In the genomic region with DNA sequence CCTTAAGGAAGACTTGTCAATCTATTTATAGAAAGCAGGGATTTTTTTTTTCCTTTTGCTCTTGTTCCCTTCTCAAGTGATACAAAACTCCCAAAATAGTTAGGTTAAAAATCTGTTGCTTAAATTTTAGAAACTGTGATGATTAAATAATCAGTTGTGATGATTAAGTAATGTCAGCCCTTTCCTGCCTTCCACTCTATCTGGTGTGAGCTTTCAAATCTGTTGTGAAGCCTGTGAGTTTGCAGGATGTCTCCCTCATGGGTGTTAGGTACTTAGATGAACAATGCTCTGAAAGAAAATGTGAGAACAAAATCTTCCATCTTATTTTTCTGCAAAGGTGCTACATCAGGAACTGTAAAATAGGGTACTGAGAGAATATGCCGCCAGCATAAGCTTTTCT, we compare ENCODE assay signal across 17 mouse cellular contexts.
"Had no signal": no experiment of that assay in that cellular context is flagged by ENCODE, and none has a peak within 500 bp of the region (broad histone marks: within the 10 kb centered on the region; RNA-seq: fewer than 3 reads in every experiment).

No protein-coding gene starts in this region.

- H3K36me3 ChIP-seq: intestine, embryonic 15.5 days; liver, embryonic 13.5 days; midbrain, embryonic 12.5 days; midbrain, embryonic 15.5 days; neural tube, embryonic 12.5 days; neural tube, embryonic 15.5 days had no signal

- H3K4me2 ChIP-seq: intestine, embryonic 15.5 days; liver, embryonic 13.5 days; midbrain, embryonic 12.5 days; midbrain, embryonic 15.5 days; neural tube, embryonic 12.5 days; neural tube, embryonic 15.5 days had no signal

- H3K27me3 ChIP-seq: intestine, embryonic 15.5 days; liver, embryonic 13.5 days; midbrain, embryonic 12.5 days; midbrain, embryonic 15.5 days; neural tube, embryonic 12.5 days; neural tube, embryonic 15.5 days had no signal

- H3K4me3 ChIP-seq: intestine, embryonic 15.5 days; layer of hippocampus, adult 2 months; liver, embryonic 13.5 days; midbrain, embryonic 12.5 days; midbrain, embryonic 15.5 days; neural tube, embryonic 12.5 days; neural tube, embryonic 15.5 days had no signal

- H3K27ac ChIP-seq: intestine, embryonic 15.5 days; layer of hippocampus, adult 2 months; liver, embryonic 13.5 days; midbrain, embryonic 12.5 days; midbrain, embryonic 15.5 days; neural tube, embryonic 12.5 days; neural tube, embryonic 15.5 days had no signal

- H3K9me3 ChIP-seq: intestine, embryonic 15.5 days; liver, embryonic 13.5 days; midbrain, embryonic 12.5 days; midbrain, embryonic 15.5 days; neural tube, embryonic 12.5 days; neural tube, embryonic 15.5 days had no signal

- H3K4me1 ChIP-seq: intestine, embryonic 15.5 days; liver, embryonic 13.5 days; midbrain, embryonic 12.5 days; midbrain, embryonic 15.5 days; neural tube, embryonic 12.5 days; neural tube, embryonic 15.5 days had no signal

- DNase-seq: kidney, adult 18-20 months; kidney, adult 9 months; kidney, postnatal 14 days; layer of hippocampus, adult 9-11 months; liver, embryonic 13.5 days; lung, adult 2 months; lung, postnatal 14 days; lung, postnatal 4 days; thymus, adult 2 months; thymus, postnatal 14 days; thymus, postnatal 4 days had no signal

- H3K9ac ChIP-seq: intestine, embryonic 15.5 days; liver, embryonic 13.5 days; midbrain, embryonic 12.5 days; midbrain, embryonic 15.5 days; neural tube, embryonic 12.5 days; neural tube, embryonic 15.5 days had no signal

- ATAC-seq: intestine, embryonic 15.5 days; midbrain, embryonic 15.5 days had no signal
